Mouse (Mus musculus): ENCODE data around the gene Dusp1. TPM values are rescaled to one million over a fixed set of nuclear protein-coding genes. Genes with fewer than 3 reads are reported as not detected.

Dusp1 gene
- polyA plus RNA-seq, 1 experiment, result 326 TPM

DNA sequence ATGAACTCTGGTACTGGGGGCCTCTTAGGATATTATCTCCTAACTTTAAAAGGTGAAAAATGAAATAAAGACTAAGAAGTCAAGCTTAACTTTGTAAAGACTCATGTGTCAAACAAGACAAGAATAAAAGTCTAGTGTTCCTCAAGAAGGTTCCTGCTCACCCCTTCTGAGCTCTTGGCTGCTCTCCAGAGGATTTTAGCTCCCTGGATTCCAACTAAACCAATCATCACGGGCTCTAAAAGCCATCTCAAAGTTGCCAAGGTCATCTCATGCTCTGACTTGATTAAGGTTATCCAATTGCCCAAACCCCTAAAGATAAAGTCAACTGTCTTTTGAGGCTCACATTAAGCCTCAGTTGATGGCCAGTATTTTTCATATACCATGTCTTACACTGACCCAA lies 63.3 kb downstream of the Dusp1 start:
- Histone ChIP-seq H3K4me1 (ENCODE audit: control insufficient read depth, insufficient read depth, insufficient read length, low read length) (peaks cover 20% of the 10 kb centered on the region), H3K27ac (replicated peaks; ENCODE audit: low read depth, low read length) (0 out of 2 replicates have a peak overlapping the region, but pooled peaks have one; percentile 16), H3K4me3 (ENCODE audit: insufficient read depth, low read depth, low read length) (no peak overlapping the region)

DNA sequence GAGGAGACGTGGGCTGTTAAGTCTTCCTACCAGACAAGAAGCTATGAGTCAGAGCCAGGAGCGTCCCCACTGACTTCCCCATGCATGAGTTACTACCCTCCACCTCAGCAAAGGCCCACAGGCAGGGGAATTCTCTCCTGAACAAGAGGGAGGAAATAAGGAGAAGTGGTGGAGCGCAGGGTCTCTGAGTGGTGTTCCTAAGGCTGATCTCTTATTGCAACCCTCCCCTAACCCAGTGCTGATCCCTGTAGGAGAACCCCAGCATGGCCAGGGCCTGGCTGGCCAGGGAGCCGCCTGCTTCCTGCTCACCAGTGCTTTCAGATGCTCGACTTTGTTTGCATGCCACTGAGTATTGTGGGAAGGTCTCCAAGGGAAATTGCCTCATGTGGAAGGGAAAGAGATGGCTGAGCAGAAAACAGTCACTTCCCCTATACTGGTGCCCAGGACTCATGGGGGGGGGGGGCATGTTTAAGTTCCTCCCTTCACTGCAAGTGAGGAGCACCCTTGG lies 64.5 kb downstream of the Dusp1 start:
- Histone ChIP-seq H3K27ac (replicated peaks; ENCODE audit: low read depth, low read length) (peak overlapping the region; percentile 94), H3K4me3 (ENCODE audit: insufficient read depth, low read depth, low read length) (no peak overlapping the region), H3K4me1 (ENCODE audit: control insufficient read depth, insufficient read depth, insufficient read length, low read length) (peaks cover 17% of the 10 kb centered on the region)

DNA sequence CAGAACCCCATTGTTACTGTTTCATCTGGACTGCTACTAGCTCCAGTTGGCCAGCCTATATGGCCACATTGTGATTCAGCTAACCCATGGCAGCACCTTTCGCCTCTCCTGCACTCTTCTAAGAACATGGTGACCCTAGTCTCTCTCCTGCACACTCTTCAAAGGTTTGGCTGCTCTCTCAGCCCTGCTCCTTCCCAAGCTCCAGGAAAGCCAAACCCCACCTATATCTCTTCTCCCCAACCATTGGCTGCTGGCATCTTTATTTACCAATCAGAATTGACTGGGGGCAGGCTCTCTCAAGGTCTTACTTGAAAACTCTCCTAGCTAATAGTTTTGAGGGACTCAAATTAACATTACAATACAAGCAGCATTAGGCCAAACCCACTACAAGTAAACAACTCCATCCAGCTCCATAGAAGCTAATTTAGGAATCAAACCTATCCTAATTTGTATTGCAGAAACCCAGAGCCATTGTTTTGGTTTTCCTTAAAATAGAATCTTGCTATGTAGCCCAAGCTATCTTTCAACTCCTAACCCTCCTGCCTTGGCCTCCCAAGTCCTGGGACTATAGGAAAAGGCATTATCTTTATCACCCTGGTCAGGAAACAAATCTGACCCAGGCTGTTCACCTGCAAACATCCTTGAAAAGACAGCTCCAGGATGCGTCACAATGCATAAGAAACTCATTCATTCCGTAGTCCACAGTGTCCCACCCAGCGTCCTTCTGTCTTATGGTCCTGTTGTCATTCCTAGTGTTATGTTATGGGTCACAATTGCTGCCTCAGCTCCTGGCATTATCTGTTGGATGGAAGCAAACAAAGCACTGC lies 67.1 kb downstream of the Dusp1 start:
- H3K27ac ChIP-seq (replicated peaks; ENCODE audit: low read depth, low read length), result peak overlapping the region; percentile 85
- H3K4me3 ChIP-seq (ENCODE audit: insufficient read depth, low read depth, low read length), result no peak overlapping the region
- H3K4me1 ChIP-seq (ENCODE audit: control insufficient read depth, insufficient read depth, insufficient read length, low read length), result peaks cover 25% of the 10 kb centered on the region

DNA sequence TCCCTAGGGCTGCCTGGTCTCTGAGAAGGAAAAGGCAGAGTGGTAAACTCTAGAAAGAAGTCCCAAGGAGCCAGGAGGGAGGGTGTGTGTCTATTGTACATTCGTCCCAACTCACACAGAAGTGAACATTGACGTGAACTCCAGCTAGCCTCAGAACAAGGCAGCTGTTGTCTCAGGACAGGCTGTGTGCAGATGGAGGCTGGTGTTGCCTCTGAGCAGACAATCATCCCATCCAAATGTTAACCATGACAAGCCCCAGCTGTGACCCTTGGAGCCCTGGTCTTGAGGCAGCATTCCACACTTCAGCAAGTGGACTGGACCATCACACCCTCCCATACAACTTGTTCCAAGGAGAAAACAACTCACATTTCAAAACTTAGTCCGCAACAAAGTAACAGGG lies 69.7 kb downstream of the Dusp1 start:
- peaks cover 32% of the 10 kb centered on the region for H3K4me1 ChIP-seq (ENCODE audit: control insufficient read depth, insufficient read depth, insufficient read length, low read length)
- H3K27ac ChIP-seq (replicated peaks; ENCODE audit: low read depth, low read length), result no peak overlapping the region; the same call in 1 of the 2 replicates
- H3K4me3 ChIP-seq (ENCODE audit: insufficient read depth, low read depth, low read length), result no peak overlapping the region

DNA sequence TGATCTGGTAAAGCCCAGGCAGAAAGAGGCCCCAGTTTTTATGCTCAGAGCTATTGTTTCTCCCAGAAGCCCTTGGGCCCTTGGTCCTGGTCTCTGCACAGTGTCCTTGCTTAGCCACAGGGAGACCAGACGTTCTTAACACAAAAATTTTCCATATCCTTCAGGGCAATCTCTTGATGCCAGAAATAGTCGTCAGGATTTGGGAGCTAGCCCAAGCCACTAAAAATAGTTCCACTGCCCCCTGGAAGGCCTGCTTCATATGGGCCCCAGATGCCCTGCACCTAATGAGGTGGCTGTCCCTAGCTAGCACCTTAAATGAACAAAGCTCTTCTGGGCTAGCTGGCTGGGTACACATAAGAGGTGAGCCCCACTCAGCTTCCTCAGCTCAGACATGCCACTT lies 71.0 kb downstream of the Dusp1 start:
- no peak overlapping the region for H3K4me3 ChIP-seq (ENCODE audit: insufficient read depth, low read depth, low read length)
- peak overlapping the region; percentile 14; the same call in 1 of the 2 replicates for H3K27ac ChIP-seq (replicated peaks; ENCODE audit: low read depth, low read length)
- peaks cover 28% of the 10 kb centered on the region for H3K4me1 ChIP-seq (ENCODE audit: control insufficient read depth, insufficient read depth, insufficient read length, low read length)

DNA sequence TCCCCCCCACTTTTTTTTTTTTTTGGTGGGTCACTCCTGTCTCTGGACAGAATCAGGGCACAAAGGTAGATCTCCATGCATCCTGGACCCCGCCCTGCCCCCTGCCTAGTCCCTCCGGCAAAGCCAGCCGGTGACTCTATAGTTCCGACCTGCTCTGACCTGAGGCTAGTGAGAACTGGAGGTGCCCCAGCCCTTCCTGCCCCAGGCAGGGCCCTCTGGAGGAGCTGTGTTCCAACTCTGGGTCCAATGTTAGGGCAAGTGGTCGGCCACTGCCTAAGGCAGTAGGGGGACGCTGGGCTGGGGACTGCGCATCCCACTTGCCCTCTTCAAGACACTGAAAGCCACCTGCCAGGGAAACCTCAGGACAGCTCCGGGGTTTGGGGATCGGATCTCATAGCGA lies 71.9 kb downstream of the Dusp1 start:
- peak overlapping the region; percentile 14; the same call in 1 of the 2 replicates for H3K27ac ChIP-seq (replicated peaks; ENCODE audit: low read depth, low read length)
- H3K4me3 ChIP-seq (ENCODE audit: insufficient read depth, low read depth, low read length), result no peak overlapping the region
- peaks cover 28% of the 10 kb centered on the region for H3K4me1 ChIP-seq (ENCODE audit: control insufficient read depth, insufficient read depth, insufficient read length, low read length)

DNA sequence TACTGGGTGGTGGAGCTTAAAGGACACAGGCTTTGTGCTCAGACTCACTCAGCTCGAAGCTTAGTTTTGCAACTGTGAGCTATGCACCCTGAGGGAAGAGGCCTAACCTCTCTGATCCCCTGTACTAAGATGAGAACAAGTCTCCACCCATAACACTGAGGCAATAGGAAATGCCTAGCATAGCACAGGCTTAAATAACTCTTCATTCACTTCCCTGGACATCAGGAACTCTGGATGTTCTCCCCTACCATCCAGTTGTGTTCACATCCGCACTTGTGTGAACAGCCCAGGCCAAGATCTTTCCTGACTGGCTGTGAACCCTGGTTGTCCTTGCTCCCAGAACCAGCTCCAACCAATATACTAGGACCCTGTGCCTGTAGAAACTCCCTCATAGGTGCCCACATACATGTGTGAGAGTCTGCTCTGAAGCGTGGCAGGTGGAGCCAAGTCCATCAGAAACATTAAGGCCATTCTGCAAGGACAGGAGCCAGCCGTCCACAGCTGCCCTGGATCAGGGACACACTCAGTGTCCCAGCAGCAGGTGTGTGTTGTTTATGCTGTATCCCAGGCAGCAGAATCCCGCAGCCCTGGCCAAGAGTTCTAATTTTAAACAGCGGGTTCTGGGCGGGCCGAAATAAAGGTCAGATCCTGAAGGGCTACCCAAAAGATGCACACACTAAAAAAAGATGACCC lies 73.1 kb downstream of the Dusp1 start:
- peaks cover 25% of the 10 kb centered on the region for H3K4me1 ChIP-seq (ENCODE audit: control insufficient read depth, insufficient read depth, insufficient read length, low read length)
- H3K27ac ChIP-seq (replicated peaks; ENCODE audit: low read depth, low read length), result peak overlapping the region; percentile 94
- no peak overlapping the region for H3K4me3 ChIP-seq (ENCODE audit: insufficient read depth, low read depth, low read length)

DNA sequence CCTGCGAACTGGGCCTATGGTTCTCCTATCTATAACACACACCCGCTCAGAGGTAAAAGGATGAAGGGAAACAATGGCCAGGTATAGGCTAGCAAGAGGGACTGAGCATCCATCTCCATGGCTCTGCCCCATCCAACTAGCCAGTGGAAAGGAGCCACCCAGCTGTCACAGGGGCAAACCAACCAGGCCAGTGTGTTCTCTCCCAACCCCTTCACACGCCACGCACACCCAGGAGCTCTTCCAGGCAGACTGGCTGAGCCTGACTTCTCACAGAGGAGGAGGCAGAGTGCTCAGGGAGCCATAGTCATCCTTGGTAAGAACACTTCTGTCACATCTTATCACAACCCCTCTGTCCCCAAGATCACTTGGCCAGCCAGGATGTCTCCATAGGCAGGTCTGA lies 74.0 kb downstream of the Dusp1 start:
- peak overlapping the region; percentile 83; the same call in 1 of the 2 replicates for H3K27ac ChIP-seq (replicated peaks; ENCODE audit: low read depth, low read length)
- peaks cover 25% of the 10 kb centered on the region for H3K4me1 ChIP-seq (ENCODE audit: control insufficient read depth, insufficient read depth, insufficient read length, low read length)
- no peak overlapping the region for H3K4me3 ChIP-seq (ENCODE audit: insufficient read depth, low read depth, low read length)

DNA sequence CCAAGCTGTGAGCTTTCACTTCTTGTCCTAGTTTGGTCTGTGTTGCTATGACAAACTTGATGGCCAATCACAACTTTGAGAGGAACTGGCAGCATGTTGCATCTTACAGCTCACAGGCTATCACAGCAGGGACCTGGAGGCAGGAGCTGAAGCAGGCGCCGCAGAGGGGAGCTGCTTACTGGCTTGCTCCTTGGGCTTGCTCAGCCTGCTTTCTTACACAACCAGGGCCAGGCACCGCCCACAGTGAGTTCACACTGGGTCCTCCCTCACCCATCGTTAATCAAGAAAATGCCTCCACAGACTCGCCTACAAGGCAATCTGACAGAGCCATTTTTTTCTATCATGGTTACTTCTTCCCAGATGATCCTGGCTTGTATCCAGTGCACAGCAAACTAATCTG lies 74.7 kb downstream of the Dusp1 start:
- Histone ChIP-seq H3K4me3 (ENCODE audit: insufficient read depth, low read depth, low read length) (no peak overlapping the region), H3K27ac (replicated peaks; ENCODE audit: low read depth, low read length) (no peak overlapping the region), H3K4me1 (ENCODE audit: control insufficient read depth, insufficient read depth, insufficient read length, low read length) (peaks cover 25% of the 10 kb centered on the region)

DNA sequence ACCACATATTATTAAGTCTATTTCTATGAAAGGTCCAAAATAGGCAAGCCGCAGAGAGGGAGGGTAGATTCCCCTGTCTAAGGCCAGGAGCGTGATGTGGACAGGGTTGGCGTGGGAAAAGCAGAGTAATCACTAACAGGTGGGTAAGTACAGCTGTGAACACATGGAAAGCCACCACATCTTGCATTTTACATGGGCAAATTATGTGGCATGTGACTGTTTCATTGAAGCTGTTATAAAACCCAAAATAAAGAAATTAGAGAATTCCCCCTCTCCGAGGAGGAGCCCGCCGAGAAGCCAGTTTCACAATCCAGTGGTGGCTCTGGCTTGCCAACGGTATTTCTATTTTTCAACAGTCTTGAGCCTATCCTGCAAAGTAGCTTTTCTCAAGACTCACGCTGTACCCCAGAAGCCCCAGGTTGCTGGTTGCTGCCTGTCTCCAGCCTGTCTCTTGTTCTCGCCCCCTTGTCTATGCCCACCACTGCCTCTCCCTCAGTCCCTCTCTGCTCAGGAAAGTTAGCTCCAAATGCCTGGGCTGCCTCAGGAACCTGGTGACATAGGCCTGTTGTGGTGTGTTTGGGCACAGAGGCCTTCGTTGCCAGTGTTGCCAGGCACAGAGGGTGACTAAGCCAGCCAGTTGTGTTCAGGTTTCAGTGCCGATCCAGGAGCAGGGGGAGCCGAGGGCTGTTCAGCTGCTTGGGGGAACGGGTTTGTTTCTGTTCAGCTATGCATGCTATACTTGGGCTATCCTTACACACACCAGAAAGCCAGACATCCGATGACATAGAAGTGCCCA lies 77.1 kb downstream of the Dusp1 start:
- H3K27ac ChIP-seq (replicated peaks; ENCODE audit: low read depth, low read length), result peak overlapping the region; percentile 25; the same call in 1 of the 2 replicates
- H3K4me3 ChIP-seq (ENCODE audit: insufficient read depth, low read depth, low read length), result no peak overlapping the region
- peaks cover 17% of the 10 kb centered on the region for H3K4me1 ChIP-seq (ENCODE audit: control insufficient read depth, insufficient read depth, insufficient read length, low read length)

DNA sequence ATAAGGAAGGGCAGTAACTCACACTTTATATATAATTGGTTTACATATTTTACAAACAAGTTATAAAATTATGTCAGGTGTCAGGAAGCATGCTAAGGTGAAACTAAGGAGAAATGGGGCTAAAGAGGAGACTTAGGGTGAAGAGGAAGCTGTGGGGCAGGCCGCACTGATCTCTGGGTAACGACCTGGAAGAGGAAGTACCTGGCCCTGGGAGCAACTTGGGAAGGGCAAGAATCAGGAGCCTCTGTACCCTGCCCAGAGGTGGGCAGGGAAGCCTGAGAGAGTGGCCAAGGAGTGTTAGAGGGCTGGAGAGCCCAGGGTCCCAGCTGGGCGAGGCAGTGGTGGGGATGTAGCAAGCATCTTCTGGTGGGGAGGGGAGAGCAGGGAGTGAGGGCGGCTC lies 81.0 kb downstream of the Dusp1 start:
- Histone ChIP-seq H3K4me1 (ENCODE audit: control insufficient read depth, insufficient read depth, insufficient read length, low read length) (no peaks in the 10 kb centered on the region), H3K27ac (replicated peaks; ENCODE audit: low read depth, low read length) (no peak overlapping the region), H3K4me3 (ENCODE audit: insufficient read depth, low read depth, low read length) (no peak overlapping the region)

DNA sequence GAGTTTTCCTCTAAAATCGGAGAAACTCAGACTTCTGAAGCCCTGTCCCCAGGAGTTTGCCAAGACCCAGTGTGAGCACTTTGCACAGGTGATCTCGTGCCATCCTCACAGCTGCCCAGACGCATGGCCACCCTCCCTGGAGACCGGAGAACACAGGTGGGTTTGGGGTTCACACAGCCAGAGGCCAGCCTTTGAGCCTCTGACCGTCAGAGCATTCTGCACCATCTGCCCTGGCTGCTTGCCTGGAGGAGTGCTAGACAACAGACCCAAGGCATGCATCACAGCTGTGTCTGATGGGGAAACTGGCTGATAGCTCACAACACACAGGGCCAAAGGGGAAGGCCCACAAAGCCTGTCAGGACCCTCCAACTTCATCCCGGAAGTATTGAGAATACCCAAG lies 82.3 kb downstream of the Dusp1 start:
- no peak overlapping the region for H3K27ac ChIP-seq (replicated peaks; ENCODE audit: low read depth, low read length)
- H3K4me3 ChIP-seq (ENCODE audit: insufficient read depth, low read depth, low read length), result no peak overlapping the region
- H3K4me1 ChIP-seq (ENCODE audit: control insufficient read depth, insufficient read depth, insufficient read length, low read length), result no peaks in the 10 kb centered on the region

DNA sequence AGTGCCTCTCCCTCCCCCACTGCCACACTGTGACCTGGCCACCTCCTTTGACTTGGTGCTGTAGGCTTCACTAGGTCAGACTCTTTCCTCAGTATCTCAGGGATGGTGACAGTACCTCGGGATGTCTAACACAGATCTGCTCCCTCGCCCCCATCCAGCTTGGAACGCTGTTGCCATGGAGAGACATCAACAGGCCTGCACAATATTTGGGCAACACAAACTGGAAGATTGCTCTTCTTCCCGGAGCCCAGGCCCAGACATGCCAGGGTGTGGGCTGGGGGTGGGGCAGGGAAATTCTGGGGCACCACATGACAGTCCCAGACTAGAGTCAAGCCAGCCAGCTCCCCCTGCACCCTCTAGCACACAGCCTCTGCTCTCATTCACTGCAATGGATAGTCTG lies 83.3 kb downstream of the Dusp1 start:
- no peak overlapping the region for H3K4me3 ChIP-seq (ENCODE audit: insufficient read depth, low read depth, low read length)
- no peaks in the 10 kb centered on the region for H3K4me1 ChIP-seq (ENCODE audit: control insufficient read depth, insufficient read depth, insufficient read length, low read length)
- no peak overlapping the region for H3K27ac ChIP-seq (replicated peaks; ENCODE audit: low read depth, low read length)

DNA sequence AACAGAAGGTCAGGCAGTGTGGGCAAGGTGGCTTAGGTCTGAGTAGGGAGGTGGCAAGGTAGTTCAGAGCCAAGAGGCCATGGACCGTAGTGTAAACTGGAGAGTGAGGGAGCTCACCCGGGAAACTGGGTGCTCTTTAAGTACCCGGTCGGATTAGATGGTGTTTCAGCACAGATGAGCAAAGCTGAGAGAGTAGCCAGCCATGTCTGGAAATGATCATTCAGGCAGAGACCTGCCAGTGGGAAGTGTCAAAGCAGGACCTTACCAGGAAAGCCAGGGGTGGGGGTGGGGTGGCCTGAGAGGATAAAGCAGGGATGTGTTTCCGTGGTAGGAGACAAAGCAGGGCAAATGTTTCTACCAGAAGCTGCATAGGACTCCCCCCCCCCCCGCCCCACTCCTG lies 85.1 kb downstream of the Dusp1 start:
- no peak overlapping the region for H3K27ac ChIP-seq (replicated peaks; ENCODE audit: low read depth, low read length)
- no peak overlapping the region for H3K4me3 ChIP-seq (ENCODE audit: insufficient read depth, low read depth, low read length)
- no peaks in the 10 kb centered on the region for H3K4me1 ChIP-seq (ENCODE audit: control insufficient read depth, insufficient read depth, insufficient read length, low read length)

All from brown adipose tissue, adult 24 weeks (tissue).